Mouse (Mus musculus): ENCODE measurements around the gene Spesp1. TPM values are rescaled to one million over a fixed set of nuclear protein-coding genes. Genes with fewer than 3 reads are reported as not detected.

Gene Spesp1
- polyA plus RNA-seq, 1 experiment, result not detected

DNA sequence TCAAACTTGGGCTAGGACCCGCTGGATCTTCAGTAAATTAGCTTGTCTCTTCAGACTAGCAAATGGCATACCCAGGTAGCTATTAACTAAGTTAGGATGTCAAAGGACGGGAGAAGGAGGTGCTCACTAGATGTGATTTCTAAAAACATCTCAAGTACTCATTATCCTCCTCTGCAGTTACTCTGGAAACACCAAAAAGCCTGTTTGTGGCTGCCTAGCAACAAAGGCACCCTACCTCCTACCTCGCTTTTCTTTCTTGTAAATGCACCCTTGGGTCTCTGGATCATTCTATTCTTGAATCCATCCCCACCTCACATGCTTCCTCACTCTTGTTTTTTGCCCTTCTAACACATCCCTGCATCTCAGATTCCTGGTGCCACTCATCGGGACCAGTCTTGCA is 5.1 kb downstream of the Spesp1 start:
- H3K27ac ChIP-seq (ENCODE audit: insufficient read depth, low read depth, low read length), result no peak overlapping the region

DNA sequence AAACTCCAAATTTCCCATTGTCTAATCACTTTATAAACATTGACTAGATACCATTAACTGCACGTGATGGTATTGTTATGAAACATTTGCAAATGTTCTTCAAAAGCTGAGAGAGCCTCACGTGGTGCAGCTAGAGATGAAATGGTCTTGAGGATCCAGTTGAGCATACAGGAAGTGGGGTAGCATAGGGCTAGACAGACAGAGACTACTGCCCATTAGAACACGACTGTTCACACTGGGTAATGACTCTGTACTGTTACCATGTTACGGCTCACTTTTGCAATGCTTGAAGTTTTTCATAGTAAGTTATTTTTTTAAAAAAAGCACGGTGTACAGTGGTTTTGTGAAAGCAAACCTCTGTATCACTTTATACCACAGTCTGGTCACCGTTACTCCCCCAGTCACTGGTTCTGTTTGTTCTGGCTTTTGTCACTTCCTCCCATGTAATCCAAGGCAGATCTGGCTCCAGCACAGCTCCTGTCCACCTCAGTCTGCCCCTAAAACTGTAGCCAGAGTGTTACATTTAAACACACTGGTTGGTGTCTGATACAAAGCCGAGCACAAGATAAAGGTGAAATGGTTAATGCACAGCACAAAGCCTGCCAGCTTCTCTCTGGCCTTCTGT is 11.1 kb downstream of the Spesp1 start:
- H3K4me3 ChIP-seq (ENCODE audit: insufficient read depth, low read length), result no peak overlapping the region
- TF ChIP-seq POLR2A (IDR thresholded peaks at IDR 0.05; ENCODE audit: borderline replicate concordance, low read depth, low read length) (no peak), CTCF (IDR thresholded peaks at IDR 0.05; ENCODE audit: low read depth, low read length) (no peak)
- H3K27ac ChIP-seq (ENCODE audit: insufficient read depth, low read depth, low read length), result no peak overlapping the region
- H3K4me1 ChIP-seq (ENCODE audit: control insufficient read depth, insufficient read depth, low read length), result peaks cover 2% of the 10 kb centered on the region; the same call in 1 of the 2 replicates

More for the DNA sequence above, 5.1 kb downstream of the Spesp1 start:
- no peak for TF ChIP-seq CTCF (IDR thresholded peaks at IDR 0.05; ENCODE audit: low read depth, low read length)
- TF ChIP-seq POLR2A (IDR thresholded peaks at IDR 0.05; ENCODE audit: borderline replicate concordance, low read depth, low read length), result no peak
- Histone ChIP-seq H3K4me3 (ENCODE audit: insufficient read depth, low read length) (no peak overlapping the region), H3K4me1 (ENCODE audit: control insufficient read depth, insufficient read depth, low read length) (no peaks in the 10 kb centered on the region)

DNA sequence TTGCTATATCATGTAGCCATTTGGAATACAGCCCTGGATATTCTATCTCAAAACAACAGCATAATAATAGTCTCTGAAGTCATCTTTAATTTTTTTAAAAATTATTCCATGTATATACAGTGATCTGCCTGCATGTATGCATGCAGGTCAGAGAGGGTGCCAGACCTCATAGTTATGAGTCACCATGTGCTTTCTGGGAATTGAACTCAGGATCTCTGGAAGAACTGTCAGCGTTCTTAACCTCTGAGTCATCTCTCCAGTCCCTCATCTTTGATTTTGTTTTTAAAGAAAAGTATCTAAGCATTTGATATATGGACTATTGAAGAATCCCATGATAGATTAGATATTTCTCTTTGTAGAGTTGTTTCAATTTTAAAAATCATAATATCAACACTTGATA is 12.8 kb downstream of the Spesp1 start:
- Histone ChIP-seq H3K27ac (ENCODE audit: insufficient read depth, low read depth, low read length) (no peak overlapping the region), H3K4me1 (ENCODE audit: control insufficient read depth, insufficient read depth, low read length) (peaks cover 2% of the 10 kb centered on the region; the same call in 1 of the 2 replicates), H3K4me3 (ENCODE audit: insufficient read depth, low read length) (no peak overlapping the region)
- no peak for TF ChIP-seq CTCF (IDR thresholded peaks at IDR 0.05; ENCODE audit: low read depth, low read length)
- no peak for TF ChIP-seq POLR2A (IDR thresholded peaks at IDR 0.05; ENCODE audit: borderline replicate concordance, low read depth, low read length)

DNA sequence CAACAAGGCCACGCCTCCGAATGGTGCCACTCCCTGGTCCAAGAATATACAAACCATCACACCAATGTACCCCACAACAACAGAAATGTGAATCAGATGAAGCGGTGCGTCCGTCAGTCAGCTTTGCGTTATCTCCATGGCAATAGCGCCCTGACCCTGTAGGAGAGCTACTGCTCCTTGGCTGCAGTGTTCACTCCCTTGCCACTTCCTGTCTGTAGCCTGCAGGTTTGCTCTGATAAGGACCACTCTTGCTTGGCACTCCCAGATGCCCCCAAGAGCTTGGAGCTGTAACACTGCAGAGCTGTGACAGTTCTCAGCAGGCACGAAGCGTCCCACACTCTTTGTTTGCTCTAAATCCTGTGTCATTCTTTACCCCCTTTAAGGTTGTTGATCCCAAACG is 16.7 kb downstream of the Spesp1 start:
- no peak overlapping the region for H3K4me3 ChIP-seq (ENCODE audit: insufficient read depth, low read length)
- no peak for TF ChIP-seq POLR2A (IDR thresholded peaks at IDR 0.05; ENCODE audit: borderline replicate concordance, low read depth, low read length)
- TF ChIP-seq CTCF (IDR thresholded peaks at IDR 0.05; ENCODE audit: low read depth, low read length), result no peak

DNA sequence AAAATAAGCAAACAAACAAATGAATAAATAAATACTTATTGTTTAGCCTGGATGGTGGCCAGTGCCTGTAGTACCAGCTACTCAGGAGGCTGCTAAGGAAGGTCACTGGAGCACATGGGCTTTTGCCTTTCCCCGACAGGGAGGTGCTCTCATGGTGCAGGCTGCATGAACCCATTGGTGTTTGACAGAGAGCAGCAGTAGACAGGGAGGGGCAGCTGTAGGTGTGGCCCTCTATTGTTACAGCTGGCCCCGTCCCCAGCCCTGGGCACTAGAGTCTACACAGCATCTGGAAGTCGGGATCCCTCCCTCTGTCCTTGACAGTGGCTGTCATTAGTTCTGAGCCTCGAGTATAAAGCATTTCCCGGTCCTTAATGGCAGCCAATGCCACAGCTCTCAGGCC is 18.4 kb downstream of the Spesp1 start:
- TF ChIP-seq CTCF (IDR thresholded peaks at IDR 0.05; ENCODE audit: low read depth, low read length) (no peak), POLR2A (IDR thresholded peaks at IDR 0.05; ENCODE audit: borderline replicate concordance, low read depth, low read length) (no peak)
- no peaks in the 10 kb centered on the region for H3K4me1 ChIP-seq (ENCODE audit: control insufficient read depth, insufficient read depth, low read length)
- no peak overlapping the region for H3K4me3 ChIP-seq (ENCODE audit: insufficient read depth, low read length)
- H3K27ac ChIP-seq (ENCODE audit: insufficient read depth, low read depth, low read length), result no peak overlapping the region

More for the DNA sequence above, 16.7 kb downstream of the Spesp1 start:
- no peak overlapping the region for H3K27ac ChIP-seq (ENCODE audit: insufficient read depth, low read depth, low read length)
- H3K4me1 ChIP-seq (ENCODE audit: control insufficient read depth, insufficient read depth, low read length), result no peaks in the 10 kb centered on the region

DNA sequence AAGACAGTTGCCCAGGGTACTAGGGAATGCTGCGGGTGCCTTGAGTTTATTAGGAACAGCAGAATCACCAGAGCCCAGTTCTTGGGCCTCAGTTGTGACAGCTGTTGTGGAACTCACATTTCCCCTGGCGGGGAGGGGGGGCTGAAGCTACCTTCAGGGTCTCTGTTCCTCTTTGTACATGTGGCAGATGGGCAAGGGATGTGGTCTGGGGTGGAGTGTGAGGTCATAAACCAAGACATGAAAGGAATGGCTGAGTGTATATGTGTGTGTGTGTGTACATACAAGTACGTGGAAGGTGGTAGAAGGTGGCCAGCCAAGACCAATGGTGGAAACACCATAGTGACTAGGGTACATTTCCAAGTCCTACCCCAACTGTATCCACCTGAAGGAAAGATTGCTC is 20.6 kb downstream of the Spesp1 start:
- no peak overlapping the region for H3K4me3 ChIP-seq (ENCODE audit: insufficient read depth, low read length)
- no peak for TF ChIP-seq POLR2A (IDR thresholded peaks at IDR 0.05; ENCODE audit: borderline replicate concordance, low read depth, low read length)
- no peak for TF ChIP-seq CTCF (IDR thresholded peaks at IDR 0.05; ENCODE audit: low read depth, low read length)
- no peak overlapping the region for H3K27ac ChIP-seq (ENCODE audit: insufficient read depth, low read depth, low read length)
- no peaks in the 10 kb centered on the region for H3K4me1 ChIP-seq (ENCODE audit: control insufficient read depth, insufficient read depth, low read length)

DNA sequence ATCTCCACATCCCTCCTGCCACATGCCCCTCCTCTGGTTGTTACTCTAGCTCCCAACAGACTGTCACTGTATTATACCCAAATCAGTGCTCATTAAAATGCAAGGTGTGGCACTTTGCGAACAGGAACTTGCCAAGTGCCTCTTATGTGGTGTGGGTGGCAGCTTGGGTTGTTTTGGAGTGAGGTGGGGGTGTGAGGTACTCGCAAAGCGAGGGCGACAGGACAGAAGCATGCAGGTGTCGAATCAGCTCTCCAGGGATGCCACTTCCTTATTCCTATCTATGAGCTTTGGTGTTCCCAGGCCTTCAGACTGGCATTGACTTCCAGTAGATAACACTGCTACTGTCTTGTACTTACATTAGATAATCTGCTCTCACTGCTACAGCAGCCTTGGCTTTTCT is 21.0 kb downstream of the Spesp1 start:
- no peaks in the 10 kb centered on the region for H3K4me1 ChIP-seq (ENCODE audit: control insufficient read depth, insufficient read depth, low read length)
- TF ChIP-seq CTCF (IDR thresholded peaks at IDR 0.05; ENCODE audit: low read depth, low read length), result no peak
- TF ChIP-seq POLR2A (IDR thresholded peaks at IDR 0.05; ENCODE audit: borderline replicate concordance, low read depth, low read length), result no peak
- no peak overlapping the region for H3K27ac ChIP-seq (ENCODE audit: insufficient read depth, low read depth, low read length)
- no peak overlapping the region for H3K4me3 ChIP-seq (ENCODE audit: insufficient read depth, low read length)

DNA sequence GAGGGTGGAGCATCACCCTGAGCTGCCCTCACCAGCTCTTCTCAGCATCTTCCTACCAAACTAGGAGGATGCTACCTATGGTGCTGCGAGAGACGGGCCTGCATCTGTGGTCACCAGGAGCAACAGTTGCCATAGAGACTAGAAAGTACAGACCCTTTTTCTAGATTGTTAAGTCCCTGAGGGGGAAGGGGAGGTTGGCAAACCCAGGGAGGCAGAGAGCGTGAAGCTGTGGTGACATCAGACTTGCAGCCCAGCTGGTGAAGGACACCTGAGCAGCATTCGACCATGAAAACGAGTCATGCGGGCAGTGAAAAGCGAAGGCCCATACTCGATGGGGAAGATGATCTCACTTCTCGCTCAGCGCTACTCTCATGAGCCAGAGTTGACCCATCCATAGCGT is 24.0 kb downstream of the Spesp1 start:
- no peak overlapping the region for H3K27ac ChIP-seq (ENCODE audit: insufficient read depth, low read depth, low read length)
- TF ChIP-seq CTCF (IDR thresholded peaks at IDR 0.05; ENCODE audit: low read depth, low read length) (no peak), POLR2A (IDR thresholded peaks at IDR 0.05; ENCODE audit: borderline replicate concordance, low read depth, low read length) (no peak)
- no peak overlapping the region for H3K4me3 ChIP-seq (ENCODE audit: insufficient read depth, low read length)
- H3K4me1 ChIP-seq (ENCODE audit: control insufficient read depth, insufficient read depth, low read length), result no peaks in the 10 kb centered on the region

DNA sequence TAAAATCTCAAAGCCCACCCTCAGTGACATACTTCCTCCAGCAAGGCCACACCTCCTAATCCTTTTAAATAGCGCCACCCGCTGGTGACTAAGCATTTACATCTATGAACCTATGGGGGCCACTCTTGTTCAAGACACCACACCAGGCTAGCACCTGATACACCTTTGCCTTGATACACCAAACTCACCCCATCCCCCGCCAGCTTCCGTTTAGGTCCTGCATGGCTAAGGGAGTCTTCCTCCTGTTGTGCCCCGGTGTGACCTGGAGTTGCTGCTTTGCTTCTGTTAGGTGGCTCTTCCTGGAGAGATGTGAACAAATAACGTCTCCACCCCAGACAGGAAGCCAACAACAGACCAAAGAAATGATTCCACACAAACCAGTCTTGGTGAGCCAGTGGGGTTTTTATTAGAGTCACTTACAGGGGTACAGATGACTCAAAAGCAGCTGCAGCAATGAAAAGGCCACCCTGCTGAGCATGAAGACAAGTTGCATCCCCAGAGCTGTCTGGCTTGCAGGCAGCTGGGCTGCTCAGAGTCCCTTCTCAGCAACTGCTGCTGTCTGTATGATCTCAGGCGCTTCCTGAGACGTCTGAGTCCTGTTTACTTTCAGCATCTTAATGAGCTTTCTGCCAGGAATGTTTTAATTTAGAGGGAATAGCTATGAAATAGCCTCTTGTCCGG is 26.0 kb downstream of the Spesp1 start:
- no peaks in the 10 kb centered on the region for H3K4me1 ChIP-seq (ENCODE audit: control insufficient read depth, insufficient read depth, low read length)
- H3K27ac ChIP-seq (ENCODE audit: insufficient read depth, low read depth, low read length), result no peak overlapping the region
- no peak for TF ChIP-seq CTCF (IDR thresholded peaks at IDR 0.05; ENCODE audit: low read depth, low read length)
- no peak for TF ChIP-seq POLR2A (IDR thresholded peaks at IDR 0.05; ENCODE audit: borderline replicate concordance, low read depth, low read length)
- H3K4me3 ChIP-seq (ENCODE audit: insufficient read depth, low read length), result no peak overlapping the region

DNA sequence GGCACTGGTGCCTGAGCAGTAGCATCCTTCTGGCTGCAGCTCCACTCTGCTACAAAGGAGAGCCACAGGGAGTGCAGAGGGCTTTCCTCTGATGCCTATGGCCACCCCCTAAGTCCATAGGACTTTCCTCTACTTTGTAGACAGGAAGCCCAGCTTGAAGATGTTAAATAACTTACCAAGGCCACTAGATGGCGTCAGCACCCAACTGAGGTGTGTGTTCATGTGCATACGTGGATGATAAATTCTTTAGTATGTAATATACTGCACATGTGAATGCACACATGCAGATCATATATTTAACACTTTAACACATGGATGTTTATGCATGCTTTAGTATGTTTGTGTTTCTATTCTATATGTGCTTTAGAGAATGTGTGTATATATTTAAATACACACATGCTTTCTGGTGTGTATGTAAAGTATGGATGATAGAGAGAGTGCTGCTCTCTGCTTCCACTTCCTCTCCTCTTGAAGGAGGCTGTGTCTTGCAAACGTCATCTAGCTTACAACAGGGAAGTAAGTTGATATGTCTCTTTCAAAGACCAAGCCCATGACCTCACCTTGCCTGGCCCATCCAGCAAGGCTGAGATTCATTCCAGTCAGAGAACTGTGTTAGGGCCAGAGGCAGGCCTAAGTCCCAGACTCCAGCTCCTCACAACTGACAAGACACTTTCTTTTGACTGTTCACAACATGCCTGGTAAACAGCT is 28.1 kb downstream of the Spesp1 start:
- Histone ChIP-seq H3K4me1 (ENCODE audit: control insufficient read depth, insufficient read depth, low read length) (no peaks in the 10 kb centered on the region), H3K4me3 (ENCODE audit: insufficient read depth, low read length) (no peak overlapping the region), H3K27ac (ENCODE audit: insufficient read depth, low read depth, low read length) (no peak overlapping the region)
- no peak for TF ChIP-seq POLR2A (IDR thresholded peaks at IDR 0.05; ENCODE audit: borderline replicate concordance, low read depth, low read length)
- TF ChIP-seq CTCF (IDR thresholded peaks at IDR 0.05; ENCODE audit: low read depth, low read length), result no peak
